Mouse (Mus musculus) erythroblast, embryonic 14.5 days (primary cell): ENCODE results near the gene Cntn5. TPM values are rescaled to one million over a fixed set of nuclear protein-coding genes. Genes with fewer than 3 reads are reported as not detected.

Experiments used
- H3K27me3 ChIP-seq: 2 replicates; pipeline ENCODE4 v1.6.1; 2012; ENCODE audit warnings: inconsistent platforms; ENCODE audit not compliant: control insufficient read depth
- H3K36me3 ChIP-seq: 2 replicates; pipeline ENCODE4 v1.6.1; 2012; ENCODE audit warnings: mild to moderate bottlenecking, inconsistent platforms; ENCODE audit not compliant: control insufficient read depth
- H3K4me1 ChIP-seq: 2 replicates; pipeline ENCODE4 v1.6.1; 2012; ENCODE audit warnings: inconsistent platforms; ENCODE audit not compliant: control insufficient read depth
- H3K4me3 ChIP-seq: replicated peaks from 2 replicates; pipeline ENCODE3; 2012; ENCODE audit warnings: moderate library complexity, mild to moderate bottlenecking, inconsistent platforms
- H3K9me3 ChIP-seq: 2 replicates; pipeline ENCODE4 v1.6.1; 2012; ENCODE audit warnings: low read length, inconsistent platforms, mixed read lengths; ENCODE audit not compliant: control insufficient read depth
- GATA1 ChIP-seq: IDR thresholded peaks from 2 replicates; pipeline ENCODE4 v1.6.1; 2012; ENCODE audit warnings: low read length, inconsistent platforms, mixed read lengths
- TAL1 ChIP-seq: IDR thresholded peaks from 3 replicates; pipeline ENCODE4 v1.6.1; 2012; ENCODE audit warnings: low read length, inconsistent platforms, mixed read lengths
- polyA plus RNA-seq: library from polyadenylated mRNA; stranded (reverse); fragments of >175 nt; gene quantifications from 2 replicates; pipeline ENCODE4 v1.2.3, GENCODE M21; 2012

The Cntn5 gene
- polyA plus RNA-seq, 1 experiment, result not detected

DNA sequence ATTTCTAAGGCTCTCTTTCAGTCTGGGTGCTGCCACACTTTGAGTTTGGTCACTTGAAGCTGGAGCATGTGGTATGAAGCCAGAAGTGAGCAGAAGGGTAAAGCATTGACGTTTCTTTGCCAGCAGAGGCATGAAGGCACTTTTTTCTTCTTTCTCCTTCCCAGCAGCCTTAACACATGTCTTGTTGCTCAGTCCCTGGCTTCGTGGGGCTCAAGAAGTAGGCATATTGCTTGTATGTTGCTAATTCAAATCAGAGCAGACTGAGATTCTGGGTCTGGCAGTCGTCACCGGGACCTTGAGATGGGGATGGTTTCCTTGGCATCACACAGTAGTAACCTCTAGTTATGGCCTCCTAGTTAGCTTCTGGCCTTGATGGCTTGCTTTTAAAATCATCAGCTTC, 1228.5 kb downstream of the Cntn5 start:
- no peak overlapping the region for H3K4me3 ChIP-seq
- no peaks in the 10 kb centered on the region for H3K27me3 ChIP-seq
- no peaks in the 10 kb centered on the region for H3K9me3 ChIP-seq
- no peaks in the 10 kb centered on the region for H3K4me1 ChIP-seq
- H3K36me3 ChIP-seq, result no peaks in the 10 kb centered on the region
- TF ChIP-seq GATA1 (no peak), TAL1 (no peak)

DNA sequence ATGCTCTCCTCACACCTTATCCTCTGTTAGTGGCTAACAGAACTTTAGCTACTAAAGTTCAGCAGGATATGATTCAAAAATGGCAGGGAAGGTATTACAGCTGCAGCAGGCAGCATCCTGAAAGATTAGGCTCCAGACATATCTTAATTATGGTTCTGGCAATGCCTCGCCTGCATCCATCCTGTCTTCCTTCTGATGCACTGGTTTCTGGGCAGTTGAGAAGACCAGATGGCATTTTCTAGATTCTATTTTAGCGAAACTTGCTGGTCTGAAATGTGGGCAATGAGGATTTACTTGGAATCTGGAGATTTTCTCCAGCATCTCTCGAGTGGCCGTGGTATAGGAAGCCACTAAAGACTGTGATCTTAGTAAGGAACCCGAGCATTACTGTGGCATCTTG, 1230.0 kb downstream of the Cntn5 start:
- H3K9me3 ChIP-seq, result no peaks in the 10 kb centered on the region
- H3K36me3 ChIP-seq, result no peaks in the 10 kb centered on the region
- TF ChIP-seq TAL1, result no peak
- TF ChIP-seq GATA1, result no peak
- no peaks in the 10 kb centered on the region for H3K4me1 ChIP-seq
- H3K4me3 ChIP-seq, result no peak overlapping the region
- no peaks in the 10 kb centered on the region for H3K27me3 ChIP-seq

DNA sequence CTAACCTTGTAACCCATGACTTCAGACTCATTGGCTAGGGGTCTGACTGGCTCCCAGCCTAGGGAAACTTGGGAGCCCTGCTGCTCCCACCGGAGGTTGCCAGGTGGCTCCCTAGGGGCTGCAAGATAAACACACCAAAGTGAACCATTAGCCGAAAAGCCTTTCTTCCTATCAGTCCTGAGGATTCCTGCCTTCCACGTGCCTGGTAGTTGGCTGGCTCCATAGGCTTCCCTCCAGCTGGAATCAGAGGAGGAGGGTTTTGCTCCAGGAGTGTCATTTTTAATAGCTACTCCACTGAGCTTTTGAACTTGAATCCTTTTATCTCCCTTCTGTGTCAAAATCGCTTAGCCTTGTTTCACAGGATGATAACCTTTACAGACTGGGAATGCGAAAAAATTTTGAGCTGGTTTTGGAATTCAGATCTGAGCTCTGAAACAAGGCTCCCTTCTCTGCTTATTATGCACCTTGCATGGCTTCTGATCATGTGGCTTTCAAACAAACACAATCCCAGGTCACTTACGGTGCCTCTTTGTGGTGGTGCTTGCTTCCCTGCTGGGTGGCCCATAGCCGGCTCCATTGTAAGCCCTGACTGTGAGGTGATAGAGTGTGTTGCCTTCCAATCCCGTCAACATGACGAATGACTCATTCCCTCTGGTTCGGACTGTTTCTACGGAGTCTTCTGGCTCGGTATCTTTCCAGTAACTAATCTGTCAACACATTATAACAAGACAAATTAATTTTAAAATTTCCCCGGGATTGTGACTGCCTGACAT, 1231.1 kb downstream of the Cntn5 start:
- no peak overlapping the region for H3K4me3 ChIP-seq
- H3K9me3 ChIP-seq, result no peaks in the 10 kb centered on the region
- no peaks in the 10 kb centered on the region for H3K27me3 ChIP-seq
- TF ChIP-seq GATA1 (no peak), TAL1 (no peak)
- no peaks in the 10 kb centered on the region for H3K36me3 ChIP-seq
- H3K4me1 ChIP-seq, result no peaks in the 10 kb centered on the region

DNA sequence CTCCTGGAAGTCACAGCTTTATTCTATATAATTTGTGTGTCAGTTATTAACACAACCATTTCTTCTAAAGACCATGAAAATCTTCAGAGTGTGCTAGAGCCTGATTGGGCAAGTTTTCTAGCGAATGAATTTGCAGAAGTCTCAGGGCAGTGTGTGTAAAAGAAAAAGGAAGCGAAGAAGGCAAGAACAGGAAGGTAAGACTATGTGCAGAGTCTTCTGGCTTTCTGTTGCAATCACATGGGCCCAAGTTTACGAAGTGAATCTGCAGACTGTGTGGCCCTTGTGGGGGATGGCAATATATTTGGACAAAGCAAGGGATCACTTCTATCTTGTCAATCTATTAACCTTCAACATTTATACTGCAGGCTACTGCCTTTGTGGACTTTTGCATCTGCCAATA, 1251.1 kb downstream of the Cntn5 start:
- Histone ChIP-seq H3K4me3 (no peak overlapping the region), H3K27me3 (no peaks in the 10 kb centered on the region), H3K36me3 (no peaks in the 10 kb centered on the region), H3K9me3 (no peaks in the 10 kb centered on the region), H3K4me1 (no peaks in the 10 kb centered on the region)
- TF ChIP-seq GATA1, result no peak
- TF ChIP-seq TAL1, result no peak

GRCm38 (mm10) chr9:9647361-9647760, 1257.2 kb downstream of the Cntn5 start:
- Histone ChIP-seq H3K4me1 (no peaks in the 10 kb centered on the region), H3K9me3 (no peaks in the 10 kb centered on the region), H3K36me3 (no peaks in the 10 kb centered on the region), H3K27me3 (no peaks in the 10 kb centered on the region), H3K4me3 (no peak overlapping the region)
- TF ChIP-seq TAL1 (no peak), GATA1 (no peak)

GRCm38 (mm10) chr9:9646276-9646675, 1258.3 kb downstream of the Cntn5 start:
- TF ChIP-seq GATA1 (no peak), TAL1 (no peak)

More at GRCm38 (mm10) chr9:9646276-9646675, 1258.3 kb downstream of the Cntn5 start:
- H3K9me3 ChIP-seq, result no peaks in the 10 kb centered on the region
- H3K27me3 ChIP-seq, result no peaks in the 10 kb centered on the region
- H3K4me3 ChIP-seq, result no peak overlapping the region
- H3K4me1 ChIP-seq, result no peaks in the 10 kb centered on the region
- H3K36me3 ChIP-seq, result no peaks in the 10 kb centered on the region
